Mouse (Mus musculus): ENCODE results near the gene Cops6.

The Cops6 gene

GRCm38 (mm10) chr5:138186950-138187638 is 26.2 kb downstream of the Cops6 start, which contains the start of the genes Taf6 and Cnpy4:
Gene Taf6 (minus strand): TSS chr5:138187451.
Gene Cnpy4 (plus strand): TSS chr5:138187485.
- DNase-seq (ENCODE audit: low read depth in 1 of 2, low spot score in 2 of 2): peak; percentile 51 to 75

DNA sequence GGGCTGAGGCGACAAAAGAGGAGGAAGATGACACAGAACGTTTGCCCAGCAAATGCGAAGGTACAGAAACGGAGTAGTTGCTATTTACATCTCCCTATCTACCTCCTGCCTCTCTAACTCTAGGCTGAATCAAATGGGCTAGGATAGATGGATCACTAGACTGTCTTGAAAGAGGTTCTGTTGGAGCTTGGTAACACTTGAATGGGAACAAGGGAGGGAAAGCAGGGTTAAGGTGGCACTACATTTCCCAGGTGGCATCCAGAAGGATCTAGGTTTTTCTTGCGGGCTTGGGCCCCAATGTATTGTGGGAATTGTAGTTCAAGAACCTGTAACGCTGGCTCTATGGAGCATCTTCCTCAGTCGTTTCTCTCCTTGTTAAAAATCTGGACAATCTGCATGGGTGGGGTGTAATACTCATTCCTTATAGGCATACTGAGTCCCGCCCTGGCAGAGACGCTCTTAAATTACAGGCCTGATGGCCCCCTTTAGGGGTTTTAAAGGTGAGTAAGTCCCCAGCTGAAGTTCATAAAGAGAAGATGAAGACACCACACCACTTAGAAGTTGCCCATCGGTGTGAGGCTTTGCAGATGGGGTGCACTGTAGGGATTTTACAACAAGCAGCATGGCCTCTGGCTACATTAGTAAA is 26.9 kb downstream of the Cops6 start:
- peak in 1 of 2 experiments; percentile 39 for DNase-seq (ENCODE audit: low read depth in 1 of 2, low spot score in 2 of 2)

DNA sequence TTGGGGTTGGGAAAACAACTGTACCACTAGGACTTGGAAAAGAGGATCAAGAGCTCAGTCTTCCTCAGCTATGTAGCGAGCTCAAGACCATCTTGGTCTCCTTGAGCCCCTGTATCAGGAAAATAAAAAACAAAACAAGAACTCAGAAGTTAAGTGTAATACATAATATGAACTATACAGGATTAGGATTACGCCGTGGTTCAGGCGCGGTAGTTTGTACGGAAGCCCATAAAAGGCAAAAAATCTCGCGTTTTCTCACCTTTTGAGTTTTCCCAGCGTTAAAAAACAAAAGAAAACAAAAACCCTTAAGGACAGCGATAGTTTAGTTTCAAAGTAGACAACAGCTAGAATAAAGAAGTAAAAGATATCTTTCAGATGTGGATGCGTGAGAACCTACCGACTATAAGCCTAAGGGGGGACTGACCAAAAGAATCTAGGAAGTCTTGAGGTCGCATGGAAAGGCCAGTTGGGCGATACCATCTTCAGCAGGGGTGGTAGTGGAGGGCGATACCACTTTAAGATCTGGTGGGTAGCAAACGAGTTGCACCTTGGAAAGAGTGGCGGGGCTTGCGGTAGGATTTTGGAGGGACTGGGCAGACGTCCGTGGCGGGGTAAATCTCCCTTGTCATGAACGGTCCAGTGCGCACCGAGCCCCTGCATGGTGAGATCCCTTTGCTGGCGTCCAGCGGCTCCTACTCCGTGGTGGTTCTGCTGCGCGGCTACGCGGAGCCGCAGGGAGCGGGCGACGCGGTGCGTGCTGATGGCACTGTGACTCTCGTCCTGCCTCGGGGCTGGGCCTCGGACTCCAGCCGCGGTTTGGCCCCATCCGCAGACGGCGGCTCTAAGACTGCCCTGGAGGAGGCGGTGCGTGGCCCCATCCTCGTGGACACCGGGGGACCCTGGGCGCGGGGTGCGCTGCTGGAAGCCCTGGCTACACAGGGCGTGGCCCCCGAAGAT is 33.2 kb downstream of the Cops6 start, which contains the start of gene Mblac1:
Gene Mblac1, plus strand, starts transcription at position 544 of the 957 bp plus-strand sequence.
- peak; percentile 50 to 64 for DNase-seq (ENCODE audit: low read depth in 1 of 2, low spot score in 2 of 2)

- no peak for DNase-seq (ENCODE audit: low read depth in 1 of 2, low spot score in 2 of 2)
Observed at GRCm38 (mm10) chr5:138194755-138195345, 34.0 kb downstream of the Cops6 start.

DNA sequence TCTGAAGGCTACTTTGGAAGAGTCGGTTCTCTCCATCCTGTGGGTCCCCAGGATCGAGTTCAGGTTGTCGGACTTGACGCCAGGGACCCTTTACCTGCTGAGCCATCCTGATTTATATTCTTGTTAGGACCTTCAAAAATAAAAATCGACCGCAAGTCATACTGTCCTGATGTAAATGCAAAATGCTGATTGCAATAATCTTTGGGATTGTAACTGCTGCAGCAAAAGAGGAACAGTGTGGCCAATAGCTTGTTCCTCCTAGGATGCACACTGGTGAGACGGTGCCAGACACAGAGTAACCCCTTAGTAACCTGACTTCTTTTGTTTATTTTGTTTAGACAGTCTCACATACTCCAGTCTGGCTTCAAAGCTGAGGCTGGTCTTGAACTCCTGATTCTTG is 34.6 kb downstream of the Cops6 start:
- no peak for DNase-seq (ENCODE audit: low read depth in 1 of 2, low spot score in 2 of 2)

DNA sequence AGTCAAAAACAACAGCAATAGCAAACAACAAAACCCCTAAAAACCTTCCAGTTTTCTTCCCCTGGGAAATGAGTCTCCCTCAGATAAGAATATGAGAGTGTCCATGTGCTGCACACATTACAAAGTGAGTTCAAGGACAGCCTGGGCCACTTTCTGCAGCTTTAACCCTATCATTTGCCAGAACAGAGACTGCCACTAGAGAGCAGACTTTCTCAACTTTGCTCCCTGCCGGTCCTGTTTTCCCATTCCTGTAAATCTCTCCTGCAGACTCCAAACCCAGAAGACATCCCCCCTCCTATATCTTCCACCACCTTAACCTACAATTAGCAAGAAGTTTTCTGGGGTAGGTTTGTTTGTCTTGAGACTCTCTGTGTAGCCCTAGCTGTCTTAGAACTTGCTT is 38.7 kb downstream of the Cops6 start:
- no peak for DNase-seq (ENCODE audit: low read depth in 1 of 2, low spot score in 2 of 2)

DNA sequence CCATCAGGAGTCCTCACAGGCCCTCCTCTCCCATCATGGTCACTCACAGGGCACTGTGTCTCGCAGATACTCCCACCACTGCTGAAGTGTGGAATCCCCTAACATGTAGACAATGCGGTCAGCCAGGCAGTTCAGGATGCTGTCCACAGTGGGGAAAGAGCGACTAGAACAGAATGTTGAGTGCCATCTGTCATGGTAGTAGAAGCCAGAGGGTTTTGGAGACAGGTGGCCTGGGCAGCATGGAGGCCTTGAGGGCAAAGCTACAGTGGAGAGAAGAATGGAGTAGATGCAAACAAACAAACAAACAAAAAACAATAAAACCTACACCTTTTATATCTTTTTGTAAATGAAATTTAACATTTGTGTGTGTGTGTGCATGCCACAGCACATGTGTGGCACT is 41.2 kb downstream of the Cops6 start:
- DNase-seq (ENCODE audit: low read depth in 1 of 2, low spot score in 2 of 2): no peak

GRCm38 (mm10) chr5:138207253-138207652 is 46.4 kb downstream of the Cops6 start:
- DNase-seq (ENCODE audit: low read depth in 1 of 2, low spot score in 2 of 2): no peak

DNA sequence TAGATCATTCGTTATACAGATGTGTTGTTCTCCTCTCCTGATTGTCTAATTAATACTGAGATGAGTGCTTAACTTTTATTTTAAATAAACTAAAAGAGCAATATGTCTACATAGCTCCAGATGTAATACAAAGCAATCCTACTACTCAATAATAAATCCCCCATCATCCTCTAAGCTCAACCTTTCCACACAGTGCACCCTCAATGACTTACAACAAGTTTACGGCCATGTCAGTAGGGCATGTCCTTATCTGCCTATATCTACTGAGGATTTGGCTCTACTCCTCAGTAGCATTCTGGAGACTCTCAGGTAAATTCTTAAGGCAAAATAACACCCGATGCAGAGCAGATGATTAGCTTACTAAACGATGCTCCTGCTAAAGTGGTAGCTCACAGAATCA is 47.0 kb downstream of the Cops6 start:
- DNase-seq (ENCODE audit: low read depth in 1 of 2, low spot score in 2 of 2): no peak

All from monocyte, adult 2 months (primary cell).